Mouse (Mus musculus): ENCODE measurements around the gene Klhl10. TPM values are rescaled to one million over a fixed set of nuclear protein-coding genes. Genes with fewer than 3 reads are reported as not detected.

Gene Klhl10
- total RNA-seq, 2 experiments from 2014 or later, result 0.23 to 0.39 TPM

DNA sequence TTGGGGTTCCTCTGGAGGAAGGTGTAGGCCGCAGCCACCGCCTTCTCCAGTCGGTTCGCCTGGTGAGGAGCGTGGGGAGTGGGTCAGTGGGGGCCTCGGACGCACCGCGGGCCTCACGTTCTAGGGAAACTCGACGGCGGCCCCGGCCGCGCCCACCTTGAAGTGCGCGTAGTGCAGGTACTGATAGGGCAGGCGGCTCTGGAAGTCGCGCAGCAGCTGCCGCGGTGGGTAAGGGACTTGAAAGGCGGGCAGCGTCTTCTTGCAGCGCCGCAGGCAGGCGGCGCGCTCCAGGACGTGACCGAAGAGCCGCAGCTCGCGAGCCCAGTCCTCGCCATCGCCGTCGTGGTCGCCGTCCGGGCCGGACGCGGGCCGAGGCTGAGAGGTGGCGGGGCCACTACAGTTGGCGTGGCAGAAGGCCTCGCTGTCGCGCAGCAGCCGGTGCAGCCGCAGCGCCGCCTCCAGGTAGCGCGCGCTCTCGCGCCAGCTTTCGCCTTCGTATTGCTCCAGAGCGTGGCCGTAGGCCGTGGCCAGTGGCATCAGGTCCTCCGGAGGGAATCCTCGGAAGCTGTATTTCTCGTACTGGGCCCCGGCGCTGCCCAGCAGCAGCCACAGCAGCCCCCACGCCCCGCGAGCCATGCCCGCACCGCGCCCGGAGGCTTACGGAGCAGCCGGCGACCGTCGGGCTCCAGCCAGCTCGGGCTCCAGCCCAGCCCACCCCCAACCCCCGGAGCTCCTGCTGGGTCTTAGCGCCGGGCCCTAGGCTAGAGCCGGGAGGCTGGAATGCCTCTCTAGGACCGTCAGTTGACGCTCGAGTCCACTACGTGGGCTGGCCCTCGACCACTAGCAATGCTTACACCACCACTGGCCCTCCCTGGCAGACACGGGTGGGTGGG, 27.4 kb upstream of the Klhl10 start, which contains the start of gene P3h4:
Gene P3h4, minus strand, starts transcription at position 816 of the 893 bp plus-strand sequence.
- intact Hi-C loops (cut with DNase I), result no loop called here
- peak; percentile 91 for DNase-seq
- peak within 1 kb of the TSS; percentile 92 for H3K4me3 ChIP-seq
- peak within 1 kb of the TSS; percentile 90 for H3K27ac ChIP-seq
- TF ChIP-seq CTCF (IDR thresholded peaks at IDR 0.05), result peak; percentile 83

DNA sequence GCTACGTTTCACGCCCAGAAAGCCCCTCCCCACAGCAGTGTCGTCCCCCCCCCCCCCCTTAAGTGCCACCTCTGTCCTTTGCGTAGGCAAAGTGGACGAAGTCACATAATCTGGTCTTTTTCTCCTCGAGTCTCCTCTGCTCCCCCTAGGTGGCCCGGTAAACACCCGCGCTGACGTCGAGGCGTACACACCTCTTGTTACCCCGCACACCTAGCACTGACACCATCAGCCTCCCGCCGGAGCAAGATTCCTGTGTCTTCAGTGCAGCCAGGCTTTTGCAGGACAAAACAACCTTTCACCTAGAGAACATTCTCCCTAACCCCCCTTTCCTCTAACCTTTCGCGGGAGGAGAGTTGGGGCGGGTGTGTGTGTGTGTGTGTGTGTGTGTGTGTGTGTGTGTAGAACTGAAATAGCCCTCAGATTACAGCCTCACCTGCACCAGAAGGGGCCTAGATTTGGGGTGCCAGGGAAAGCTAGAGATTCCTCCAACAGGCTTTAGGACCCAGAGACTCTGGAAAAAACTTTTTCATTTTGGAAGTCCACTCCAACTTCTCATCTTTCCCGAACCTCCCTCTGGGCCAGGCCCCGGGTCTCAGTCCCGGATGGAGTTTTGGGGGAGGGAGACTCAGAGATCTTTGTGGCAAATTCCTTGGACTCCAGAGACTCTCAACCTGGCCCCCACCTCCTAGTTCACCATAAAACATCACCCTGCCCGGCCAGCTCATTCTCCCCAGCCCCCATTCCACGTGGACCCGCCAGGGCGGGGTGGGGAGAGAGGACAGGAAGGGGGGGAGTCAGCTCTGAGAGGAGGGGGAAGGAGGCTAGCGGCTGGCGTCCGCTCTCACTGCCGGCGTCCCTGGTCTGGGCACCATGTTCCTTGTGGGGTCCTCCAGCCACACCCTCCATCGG, 26.5 kb upstream of the Klhl10 start, which contains the start of gene Fkbp10:
Gene Fkbp10, plus strand, starts transcription at position 784 of the 909 bp plus-strand sequence.
- H3K27ac ChIP-seq, result peak within 1 kb of the TSS; percentile 90
- peak within 1 kb of the TSS; percentile 92 for H3K4me3 ChIP-seq
- peak; percentile 78 for DNase-seq
- intact Hi-C loops (cut with DNase I), result no loop called here
- no peak for TF ChIP-seq CTCF (IDR thresholded peaks at IDR 0.05)

DNA sequence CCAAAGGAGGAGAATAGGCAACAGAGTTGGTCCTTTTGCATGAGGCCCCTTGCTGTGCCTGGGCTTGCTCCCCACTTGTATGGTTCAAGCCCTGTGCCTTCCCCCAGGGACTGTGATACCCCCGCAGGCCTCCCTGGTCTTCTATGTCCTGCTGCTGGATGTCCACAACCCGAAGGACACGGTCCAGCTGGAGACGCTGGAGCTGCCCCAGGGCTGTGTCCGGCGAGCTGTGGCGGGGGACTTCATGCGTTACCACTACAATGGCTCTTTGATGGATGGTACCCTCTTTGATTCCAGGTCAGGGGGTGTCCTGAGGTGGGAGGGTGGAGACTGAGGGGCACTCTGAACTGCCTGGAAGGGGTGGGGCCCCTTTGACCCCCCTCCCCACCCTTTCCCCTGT, 20.2 kb upstream of the Klhl10 start:
- DNase-seq, result no peak
- intact Hi-C loops (cut with DNase I), result no loop called here
- Histone ChIP-seq H3K4me3 (no peak overlapping the region), H3K27ac (no peak overlapping the region)
- no peak for TF ChIP-seq CTCF (IDR thresholded peaks at IDR 0.05)

DNA sequence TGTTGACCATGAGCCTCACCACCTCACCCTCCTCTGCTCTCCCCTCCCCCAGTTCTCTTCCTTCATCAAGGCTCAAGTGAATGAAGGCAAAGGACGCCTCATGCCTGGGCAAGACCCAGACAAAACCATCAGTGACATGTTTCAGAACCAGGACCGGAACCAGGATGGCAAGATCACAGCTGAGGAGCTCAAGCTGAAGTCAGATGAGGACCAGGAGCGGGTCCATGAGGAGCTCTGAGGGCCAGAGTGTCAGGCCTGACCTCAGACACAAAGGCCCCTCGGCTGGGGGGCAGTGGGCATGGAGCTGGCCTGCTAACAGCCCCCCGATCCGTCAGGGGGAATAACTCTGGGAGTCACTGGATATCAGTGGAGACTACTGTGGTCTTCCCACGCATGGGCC, 17.9 kb upstream of the Klhl10 start:
- no peak overlapping the region for H3K4me3 ChIP-seq
- H3K27ac ChIP-seq, result no peak overlapping the region
- intact Hi-C loops (cut with DNase I), result no loop called here
- TF ChIP-seq CTCF (IDR thresholded peaks at IDR 0.05), result no peak
- DNase-seq, result no peak

DNA sequence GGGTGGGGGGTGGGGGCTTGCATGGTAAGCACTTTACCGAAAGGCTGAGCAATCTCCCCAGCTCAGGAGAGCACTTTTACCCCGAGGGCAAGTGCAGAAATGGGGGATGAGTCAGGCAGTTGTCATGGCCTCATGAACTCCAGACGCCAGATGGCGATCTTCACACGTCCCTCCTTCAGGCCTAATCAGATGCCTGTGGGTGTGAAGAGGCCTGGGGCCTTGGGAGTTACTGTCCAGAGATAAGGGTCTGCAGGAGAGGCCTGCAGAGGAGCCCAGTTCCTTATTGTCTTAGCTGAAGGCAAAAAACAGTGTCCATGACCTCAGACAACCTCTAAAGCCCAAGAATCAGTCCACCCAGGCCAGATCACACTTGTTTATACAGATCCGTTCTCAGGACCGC, 15.9 kb upstream of the Klhl10 start:
- Histone ChIP-seq H3K4me3 (no peak overlapping the region), H3K27ac (peak overlapping the region; percentile 28; the same call in 1 of the 2 replicates)
- peak; percentile 82 for DNase-seq
- intact Hi-C loops (cut with DNase I), result loop anchor here (2.0 kb wide), 2 partner anchors 47 to 129 kb away; partner anchors contain the start of gene Klhl11
- peak; percentile 79 for TF ChIP-seq CTCF (IDR thresholded peaks at IDR 0.05)

DNA sequence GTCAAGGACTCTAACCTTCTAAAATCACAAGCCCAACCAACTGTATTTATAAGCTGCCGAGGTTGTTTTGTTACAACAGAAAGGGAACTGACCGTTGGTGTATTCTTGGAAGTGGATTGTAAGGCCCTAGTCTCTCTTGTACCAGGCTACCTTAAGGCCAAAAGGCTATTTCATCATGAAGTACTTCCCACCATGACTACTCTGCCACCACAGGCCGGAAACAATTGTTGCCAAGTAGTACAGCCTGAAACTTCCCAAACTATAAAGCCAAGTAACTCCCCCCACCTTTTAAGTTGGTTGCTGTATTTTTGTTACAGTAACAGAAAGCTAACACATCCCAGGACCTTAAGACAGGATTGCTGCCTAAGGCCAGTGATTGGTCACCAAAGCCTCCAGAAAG, 14.9 kb upstream of the Klhl10 start:
- no peak for TF ChIP-seq CTCF (IDR thresholded peaks at IDR 0.05)
- Histone ChIP-seq H3K4me3 (no peak overlapping the region), H3K27ac (no peak overlapping the region)
- intact Hi-C loops (cut with DNase I), result loop anchor here (2.0 kb wide), 2 partner anchors 46 to 128 kb away; partner anchors contain the start of gene Klhl11
- peak; percentile 4 for DNase-seq

DNA sequence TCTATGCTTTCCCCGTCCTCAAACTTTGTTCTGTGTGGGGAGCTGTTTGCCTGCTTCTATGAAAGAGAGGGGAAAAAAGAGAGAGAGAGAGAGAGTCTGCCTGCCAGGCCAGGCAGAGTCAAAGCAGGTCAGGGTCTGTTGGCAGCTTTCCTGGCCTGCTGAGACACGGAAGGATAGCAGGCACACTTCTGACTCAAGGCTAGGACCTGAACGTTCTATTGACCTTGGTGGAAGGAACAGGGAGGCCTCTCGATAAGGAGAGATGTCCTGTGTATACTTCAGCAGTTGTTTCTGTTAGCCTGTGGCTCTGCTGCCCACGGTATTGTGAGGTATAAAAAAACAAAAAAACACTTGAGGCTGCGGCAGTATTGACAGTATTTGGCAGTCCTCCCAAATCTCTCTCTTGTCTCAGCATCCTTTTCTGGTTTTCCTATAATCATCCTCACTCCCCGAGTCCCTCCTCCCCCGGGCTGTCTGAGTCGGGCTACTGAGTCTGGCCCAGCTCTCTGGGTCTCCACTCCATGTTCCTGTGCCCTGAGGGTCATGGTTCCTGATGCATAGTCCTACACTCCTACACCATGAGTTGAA, 13.0 kb upstream of the Klhl10 start:
- intact Hi-C loops (cut with DNase I), result no loop called here
- TF ChIP-seq CTCF (IDR thresholded peaks at IDR 0.05), result no peak
- DNase-seq, result peak; percentile 13
- Histone ChIP-seq H3K27ac (no peak overlapping the region), H3K4me3 (no peak overlapping the region)

DNA sequence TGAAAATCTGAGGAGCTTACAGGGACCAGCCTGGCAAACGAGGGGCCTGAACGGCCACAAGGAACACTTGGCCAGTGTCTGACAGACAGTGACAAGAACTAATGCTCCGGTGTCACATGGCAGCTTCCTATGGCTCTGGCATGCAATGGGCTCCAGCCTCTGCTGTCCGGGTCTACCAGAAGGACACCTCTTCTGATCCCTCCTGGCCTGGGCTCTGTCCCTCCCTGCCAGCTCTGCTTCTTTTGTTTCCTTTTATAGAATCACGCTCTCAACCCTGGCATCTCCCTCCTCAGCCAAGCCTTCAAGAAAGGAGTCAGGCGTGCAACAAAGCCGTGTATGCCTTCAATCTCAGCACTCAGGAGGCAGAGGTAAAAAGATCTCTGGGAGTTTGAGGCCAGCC, 11.7 kb upstream of the Klhl10 start:
- intact Hi-C loops (cut with DNase I), result no loop called here
- Histone ChIP-seq H3K4me3 (no peak overlapping the region), H3K27ac (no peak overlapping the region)
- no peak for TF ChIP-seq CTCF (IDR thresholded peaks at IDR 0.05)
- no peak for DNase-seq

DNA sequence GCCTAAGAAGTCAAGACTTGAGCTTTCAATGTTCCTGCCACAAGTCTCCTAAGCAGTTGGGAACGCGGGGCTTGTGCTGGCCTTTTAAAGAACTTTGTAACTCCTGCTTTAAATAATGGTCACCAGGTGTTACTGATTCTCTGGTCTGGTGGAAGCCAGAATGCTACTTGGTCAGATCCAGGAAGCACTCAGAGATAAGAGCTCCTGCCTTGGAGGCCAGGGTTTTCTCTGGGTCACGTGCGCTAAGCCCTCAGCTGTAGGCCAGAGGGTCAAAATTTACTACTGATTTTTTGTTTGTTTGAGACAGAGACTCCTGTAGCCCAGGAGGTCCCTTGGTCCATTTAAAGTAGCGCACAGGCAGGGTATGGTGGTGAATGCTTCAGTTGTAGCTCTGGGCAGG, 9.7 kb upstream of the Klhl10 start:
- intact Hi-C loops (cut with DNase I), result no loop called here
- no peak for TF ChIP-seq CTCF (IDR thresholded peaks at IDR 0.05)
- H3K27ac ChIP-seq, result no peak overlapping the region
- H3K4me3 ChIP-seq, result no peak overlapping the region
- DNase-seq, result no peak

DNA sequence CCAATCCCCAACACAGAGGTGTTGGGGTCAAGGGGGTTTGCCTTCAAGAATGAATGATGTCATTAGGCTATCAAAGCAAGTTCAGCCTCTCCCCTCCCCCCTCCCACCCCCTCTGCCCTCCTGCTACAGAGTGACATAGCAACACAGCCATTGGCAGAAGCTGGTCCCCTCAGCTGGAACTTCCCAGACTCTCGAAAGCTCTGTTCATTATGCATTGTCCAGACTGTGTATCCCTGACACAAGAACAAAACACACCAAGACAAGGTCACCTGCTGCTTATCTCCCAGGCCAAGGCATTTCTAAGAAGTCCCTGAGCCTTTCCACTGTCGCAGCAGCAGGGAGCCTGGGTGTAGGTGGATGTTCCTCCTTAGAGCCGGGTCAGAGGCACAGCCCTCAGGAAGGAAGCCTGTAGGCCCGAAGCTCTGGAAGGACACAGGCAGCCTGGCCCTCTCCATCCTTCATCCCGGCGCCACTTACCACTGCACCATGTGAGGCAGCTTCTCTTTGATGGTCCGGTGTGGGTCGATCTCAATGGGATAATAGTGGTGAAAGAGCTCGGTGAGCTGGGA, 6.0 kb upstream of the Klhl10 start:
- no peak for DNase-seq
- Histone ChIP-seq H3K27ac (no peak overlapping the region), H3K4me3 (no peak overlapping the region)
- intact Hi-C loops (cut with DNase I), result no loop called here
- TF ChIP-seq CTCF (IDR thresholded peaks at IDR 0.05), result no peak

DNA sequence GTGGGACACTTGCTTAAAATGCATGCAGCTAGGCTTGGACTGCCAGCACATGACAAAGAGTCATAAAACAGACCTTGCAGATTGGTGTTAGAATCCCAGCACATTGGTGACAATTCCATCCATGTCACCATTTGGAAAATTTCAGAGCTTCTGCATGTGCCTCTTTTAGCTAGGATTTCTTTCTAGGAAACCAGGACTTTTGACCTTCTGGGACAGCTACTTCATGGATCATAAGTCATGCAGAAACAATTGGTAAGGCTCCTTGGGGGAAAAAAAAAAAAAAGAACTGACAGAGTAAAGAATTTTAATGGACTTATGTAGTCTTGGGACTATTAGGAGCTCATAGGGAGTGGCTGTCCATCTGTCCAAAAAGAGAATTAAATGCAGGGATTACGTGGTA, 3.8 kb upstream of the Klhl10 start:
- Histone ChIP-seq H3K27ac (no peak overlapping the region), H3K4me3 (no peak overlapping the region)
- no peak for TF ChIP-seq CTCF (IDR thresholded peaks at IDR 0.05)
- intact Hi-C loops (cut with DNase I), result no loop called here
- DNase-seq, result no peak
